Mouse (Mus musculus): ENCODE data around the gene Fkbp8. TPM values are rescaled to one million over a fixed set of nuclear protein-coding genes. Genes with fewer than 3 reads are reported as not detected.

The Fkbp8 gene
- total and polyA plus RNA-seq, 3 experiments, result 176 to 266 (median 178) TPM

DNA sequence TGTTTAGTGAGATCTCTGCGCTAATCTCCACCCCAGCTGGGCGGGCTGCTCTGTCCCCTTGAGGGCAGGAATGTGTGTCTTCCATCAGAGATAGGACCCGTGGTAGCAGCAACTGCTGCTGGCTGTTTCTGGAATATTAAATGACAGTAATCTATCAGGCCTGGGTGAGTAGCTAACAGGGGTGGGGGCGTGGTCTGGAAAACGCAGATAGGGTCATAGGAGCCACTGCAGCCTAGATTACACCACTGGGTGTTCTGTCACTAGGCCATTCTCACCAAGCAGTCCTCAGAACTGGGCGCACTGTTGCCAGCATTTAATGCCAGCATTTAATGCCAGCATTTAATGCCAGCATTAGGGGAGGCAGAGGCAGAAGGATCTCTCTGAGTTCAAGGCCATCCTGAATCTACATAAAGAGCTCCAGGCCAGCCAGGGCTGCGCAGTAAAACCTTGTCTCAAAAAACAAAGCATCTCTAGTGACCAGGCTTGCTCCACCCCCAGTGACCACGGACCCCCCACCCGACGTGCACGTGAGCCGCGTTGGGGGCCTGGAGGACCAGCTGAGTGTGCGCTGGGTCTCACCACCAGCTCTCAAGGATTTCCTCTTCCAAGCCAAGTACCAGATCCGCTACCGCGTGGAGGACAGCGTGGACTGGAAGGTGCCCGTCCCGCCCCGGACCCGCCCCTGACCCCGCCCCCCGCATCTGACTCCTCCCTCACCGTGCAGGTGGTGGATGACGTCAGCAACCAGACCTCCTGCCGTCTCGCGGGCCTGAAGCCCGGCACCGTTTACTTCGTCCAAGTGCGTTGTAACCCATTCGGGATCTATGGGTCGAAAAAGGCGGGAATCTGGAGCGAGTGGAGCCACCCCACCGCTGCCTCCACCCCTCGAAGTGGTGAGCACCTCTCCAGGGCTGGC, 26.9 kb upstream of the Fkbp8 start:
- H3K36me3 ChIP-seq (replicated peaks in 1 of 2; ENCODE audit: control insufficient read depth in 1 of 2, insufficient read depth in 1 of 2, low read length in 1 of 2), result peaks cover 0 to 21% of the 10 kb centered on the region in 2 experiments
- no peaks in the 10 kb centered on the region for H3K9me3 ChIP-seq (replicated peaks; ENCODE audit: low read length)
- H3K79me2 ChIP-seq (replicated peaks; ENCODE audit: control insufficient read depth, extremely low read depth, insufficient read depth, poor library complexity, severe bottlenecking), result no peaks in the 10 kb centered on the region
- H3K4me3 ChIP-seq (replicated peaks in 1 of 3; ENCODE audit: low read depth in 2 of 3, low read length in 2 of 3, poor library complexity in 1 of 3), result peak overlapping the region in 2 of 3 experiments; percentile 33 to 40
- H3K4me1 ChIP-seq (ENCODE audit: control insufficient read depth in 1 of 2, insufficient read depth in 2 of 2), result peaks cover 2 to 50% of the 10 kb centered on the region in 2 experiments
- DNase-seq (ENCODE audit: extremely low read depth), result no peak
- peaks cover 39% of the 10 kb centered on the region for H3K27me3 ChIP-seq (replicated peaks)
- peak; percentile 79 for TF ChIP-seq BHLHE40 (IDR thresholded peaks at IDR 0.05; ENCODE audit: low read depth, low read length)
- TF ChIP-seq CHD1 (IDR thresholded peaks at IDR 0.05; ENCODE audit: low read depth, low read length), result no peak
- TF ChIP-seq SIN3A (IDR thresholded peaks at IDR 0.05; ENCODE audit: low read length), result no peak
- 0 out of 2 replicates have a peak, but pooled peaks have one; percentile 23 for TF ChIP-seq POLR2A (IDR thresholded peaks at IDR 0.05; ENCODE audit: low read depth, low read length)
- no peak for TF ChIP-seq UBTF (IDR thresholded peaks at IDR 0.05; ENCODE audit: low read depth, low read length)
- TF ChIP-seq RCOR1 (conservative IDR thresholded peaks at IDR 0.05; ENCODE audit: low read depth, low read length), result no peak
- peak overlapping the region; percentile 47 for H3K4me2 ChIP-seq (ENCODE audit: insufficient read depth, low read depth, poor library complexity, severe bottlenecking)
- no peak overlapping the region for H3K9ac ChIP-seq (ENCODE audit: insufficient read depth, low read depth)
- no peak overlapping the region for H3K27ac ChIP-seq (ENCODE audit: insufficient read depth, low read depth)
- dilution Hi-C loops (cut with MboI; ENCODE audit: extremely low pct_ligation_motif_present, extremely low pct_unique_long_range_greater_than_20kb, low sequenced_read_pairs), result no loop called here
- in situ Hi-C loops (cut with MboI; ENCODE audit: low pct_ligation_motif_present, low pct_unique_long_range_greater_than_20kb, low sequenced_read_pairs), result loop anchor here (10.0 kb wide), 1 partner anchor 86 kb away; no protein-coding TSS in a partner anchor

DNA sequence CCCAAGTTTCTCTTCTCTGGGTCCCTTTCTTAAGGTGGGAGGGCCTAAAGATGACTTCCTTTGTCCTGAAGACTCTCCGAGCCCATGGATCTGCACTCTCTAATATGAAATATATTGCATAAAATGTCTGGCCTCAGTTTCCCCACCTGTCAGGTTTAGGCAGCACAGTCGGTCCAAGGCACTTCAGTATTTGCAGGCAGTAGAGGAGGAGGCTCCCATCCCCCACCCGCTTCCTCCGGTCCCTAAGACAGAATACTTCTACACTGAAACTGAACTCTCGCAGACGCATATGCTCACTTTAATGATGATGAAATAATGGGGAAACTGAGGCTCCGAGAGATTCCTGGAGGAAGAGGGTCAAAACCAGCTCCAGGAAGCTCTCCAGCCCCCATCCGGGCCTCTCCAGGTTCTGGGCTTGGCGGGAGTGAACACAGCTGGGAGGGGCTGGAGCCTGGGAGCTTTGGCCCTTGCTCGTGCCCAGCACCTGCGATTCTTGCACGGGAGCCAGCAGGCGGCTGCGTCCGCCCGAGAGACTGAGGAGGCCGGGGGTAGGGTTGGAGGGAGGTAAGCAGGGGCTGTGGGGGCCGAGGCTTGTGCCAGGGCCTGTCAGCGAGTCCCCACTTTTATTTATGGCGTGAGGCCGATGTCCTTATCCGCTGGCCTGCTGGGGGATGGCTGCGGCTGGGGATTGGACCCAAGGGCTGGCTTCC, 25.5 kb upstream of the Fkbp8 start:
- no peak overlapping the region for H3K4me3 ChIP-seq (replicated peaks in 1 of 3; ENCODE audit: low read depth in 2 of 3, low read length in 2 of 3, poor library complexity in 1 of 3)
- H3K4me1 ChIP-seq (ENCODE audit: control insufficient read depth in 1 of 2, insufficient read depth in 2 of 2), result peaks cover 6 to 56% of the 10 kb centered on the region in 2 experiments
- H3K9me3 ChIP-seq (replicated peaks; ENCODE audit: low read length), result no peaks in the 10 kb centered on the region
- H3K27me3 ChIP-seq (replicated peaks), result peaks cover 25% of the 10 kb centered on the region
- dilution Hi-C loops (cut with MboI; ENCODE audit: extremely low pct_ligation_motif_present, extremely low pct_unique_long_range_greater_than_20kb, low sequenced_read_pairs) (no loop called here), in situ Hi-C loops (cut with MboI; ENCODE audit: low pct_ligation_motif_present, low pct_unique_long_range_greater_than_20kb, low sequenced_read_pairs) (loop anchor here (10.0 kb wide), 1 partner anchor 87 kb away; no protein-coding TSS in a partner anchor)
- no peak for TF ChIP-seq USF2 (conservative IDR thresholded peaks at IDR 0.05; ENCODE audit: low read depth, low read length)
- TF ChIP-seq ZMIZ1 (IDR thresholded peaks at IDR 0.05; ENCODE audit: low read depth, low read length), result no peak
- TF ChIP-seq NRF1 (IDR thresholded peaks at IDR 0.05; ENCODE audit: low read depth, low read length), result no peak
- TF ChIP-seq IRF4 (IDR thresholded peaks at IDR 0.05; ENCODE audit: low read depth, low read length), result no peak
- H3K4me2 ChIP-seq (ENCODE audit: insufficient read depth, low read depth, poor library complexity, severe bottlenecking), result no peak overlapping the region
- peaks cover 0 to 22% of the 10 kb centered on the region in 2 experiments for H3K36me3 ChIP-seq (replicated peaks in 1 of 2; ENCODE audit: control insufficient read depth in 1 of 2, insufficient read depth in 1 of 2, low read length in 1 of 2)
- no peak overlapping the region for H3K27ac ChIP-seq (ENCODE audit: insufficient read depth, low read depth)
- no peak for DNase-seq (ENCODE audit: extremely low read depth)
- no peaks in the 10 kb centered on the region for H3K79me2 ChIP-seq (replicated peaks; ENCODE audit: control insufficient read depth, extremely low read depth, insufficient read depth, poor library complexity, severe bottlenecking)
- no peak overlapping the region for H3K9ac ChIP-seq (ENCODE audit: insufficient read depth, low read depth)
